Mouse (Mus musculus) embryonic facial prominence, embryonic 11.5 days (tissue): ENCODE results near the gene Aldh16a1. TPM values are rescaled to one million over a fixed set of nuclear protein-coding genes. Genes with fewer than 3 reads are reported as not detected.

Experiments
- ATAC-seq: fragments of 200-750 bp; cut with Nextera tagmentation; replicated peaks from 2 replicates; pipeline ENCODE4 v1.8.0; 2017; ENCODE audit warnings: low read depth; ENCODE audit not compliant: insufficient number of reproducible peaks, low FRiP score, low TSS enrichment
- DNase-seq: peaks from one replicate; pipeline ENCODE4 v3.0.0-alpha.2; 2015; ENCODE audit warnings: low spot score
- H3K27ac ChIP-seq: fragments of 300-500 bp; sonication (generic); replicated peaks from 2 replicates; pipeline ENCODE4 v1.5.1; 2014; ENCODE audit warnings: mild to moderate bottlenecking, low read depth, low read length, control low read depth
- H3K27me3 ChIP-seq: fragments of 300-500 bp; sonication (generic); 2 replicates; pipeline ENCODE4 v1.6.1; 2014; ENCODE audit warnings: mild to moderate bottlenecking, low read length, moderate library complexity, mixed read lengths; ENCODE audit not compliant: control insufficient read depth, insufficient read depth
- H3K36me3 ChIP-seq: fragments of 300-500 bp; sonication (generic); replicated peaks from 2 replicates; pipeline ENCODE4 v1.6.1; 2014; ENCODE audit warnings: low read depth, mild to moderate bottlenecking, low read length, moderate library complexity, mixed read lengths; ENCODE audit not compliant: control insufficient read depth, insufficient read depth
- H3K4me1 ChIP-seq: fragments of 300-500 bp; sonication (generic); 2 replicates; pipeline ENCODE4 v1.6.1; 2014; ENCODE audit warnings: low read length, mixed read lengths; ENCODE audit not compliant: control insufficient read depth, insufficient read depth
- H3K4me2 ChIP-seq: fragments of 300-500 bp; sonication (generic); 2 replicates; pipeline ENCODE4 v1.6.1; 2014; ENCODE audit warnings: low read depth, mild to moderate bottlenecking, control low read depth, low read length, moderate library complexity
- H3K4me3 ChIP-seq: fragments of 300-500 bp; sonication (generic); 2 replicates; pipeline ENCODE4 v1.5.1; 2014; ENCODE audit warnings: low read depth, low read length, control low read depth
- H3K9ac ChIP-seq: fragments of 300-500 bp; sonication (generic); replicated peaks from 2 replicates; pipeline ENCODE4 v1.6.1; 2014; ENCODE audit warnings: mild to moderate bottlenecking, control low read depth, low read length
- H3K9me3 ChIP-seq: fragments of 300-500 bp; sonication (generic); replicated peaks from 2 replicates; pipeline ENCODE4 v1.6.1; 2016; ENCODE audit warnings: mild to moderate bottlenecking, low read length, inconsistent platforms, mixed read lengths; ENCODE audit not compliant: control insufficient read depth
- WGBS: fragments of 180-500 bp; shearing (Covaris S2); extraction: QIAGEN DNeasy Blood & Tissue Kit; methylation state at CpG from one replicate; pipeline ENCODE4 v1.1.7; 2014; 5-methylcytosine and 5-hydroxymethylcytosine counted together
- polyA plus RNA-seq: library from polyadenylated mRNA; unstranded; fragments of >200 nt; fragmentation: Nextera tagmentation; extraction: Ambion mirVana; gene quantifications from 2 replicates; pipeline ENCODE4 v1.2.1, GENCODE M21; 2014

Aldh16a1 gene
- polyA plus RNA-seq, 1 experiment from 2014 or later, result 32.3 TPM

- ATAC-seq, result no peak
- Histone ChIP-seq H3K9ac (no peak overlapping the region), H3K27me3 (peaks cover 43% of the 10 kb centered on the region), H3K9me3 (no peaks in the 10 kb centered on the region), H3K4me2 (no peak overlapping the region), H3K36me3 (no peaks in the 10 kb centered on the region), H3K4me3 (no peak overlapping the region), H3K4me1 (no peaks in the 10 kb centered on the region; the same call in 1 of the 2 replicates), H3K27ac (no peak overlapping the region)
- DNase-seq, result no peak
- 53% methylated on average over 7 of the region's 7 CpGs for WGBS
These were observed 31.5 kb upstream of the Aldh16a1 start for GRCm38 (mm10) chr7:45185921-45186320.

DNA sequence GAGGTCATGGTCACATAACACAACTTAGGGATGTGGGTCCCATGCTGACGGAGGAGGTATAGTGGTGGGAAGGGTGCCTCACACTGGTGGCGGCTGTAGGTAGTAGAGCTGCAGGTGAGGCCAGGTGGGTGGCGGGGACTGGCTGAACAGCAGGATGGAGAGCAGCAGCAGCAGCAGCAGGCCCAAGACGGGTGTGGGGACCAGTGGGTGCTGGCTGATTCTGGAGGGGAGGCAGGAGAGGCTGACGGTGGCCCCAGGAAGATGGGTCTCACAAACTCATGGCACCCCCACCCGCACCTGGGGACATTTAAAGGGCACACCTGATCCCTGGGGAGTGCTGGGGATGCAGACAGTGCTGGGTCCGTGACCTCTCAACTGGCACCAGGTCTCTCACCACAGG is 29.3 kb upstream of the Aldh16a1 start:
- Histone ChIP-seq H3K27ac (no peak overlapping the region), H3K4me2 (no peak overlapping the region), H3K9me3 (no peaks in the 10 kb centered on the region), H3K4me1 (no peaks in the 10 kb centered on the region; the same call in 1 of the 2 replicates), H3K9ac (no peak overlapping the region), H3K4me3 (no peak overlapping the region), H3K27me3 (peaks cover 63% of the 10 kb centered on the region), H3K36me3 (no peaks in the 10 kb centered on the region)
- ATAC-seq (no peak), DNase-seq (no peak)
- 56% methylated on average over 7 of the region's 7 CpGs for WGBS

DNA sequence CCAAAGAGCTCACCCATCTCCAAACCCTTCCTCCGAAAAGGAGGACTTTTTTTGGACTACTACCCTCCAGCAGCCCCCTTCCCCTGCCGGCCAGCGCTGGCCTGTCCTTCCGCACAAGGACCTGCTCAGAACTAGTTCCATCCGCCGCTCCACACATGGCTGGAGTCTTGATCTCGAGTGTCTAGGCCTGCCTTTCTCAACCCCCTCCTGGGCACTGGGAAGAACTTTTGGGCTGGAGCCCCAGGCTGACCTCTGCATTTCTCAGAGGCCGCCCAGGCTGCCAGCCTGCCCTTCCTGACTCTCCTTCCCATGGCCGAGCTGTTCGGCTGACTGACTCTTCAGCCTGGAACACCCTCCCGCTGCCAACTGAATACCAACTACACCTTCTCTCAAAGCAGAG is 28.2 kb upstream of the Aldh16a1 start:
- 0 out of 2 replicates have a peak overlapping the region, but pooled peaks have one; percentile 13 for H3K9ac ChIP-seq
- peaks cover 74% of the 10 kb centered on the region for H3K27me3 ChIP-seq
- H3K36me3 ChIP-seq, result no peaks in the 10 kb centered on the region
- no peaks in the 10 kb centered on the region; the same call in 1 of the 2 replicates for H3K4me1 ChIP-seq
- peak overlapping the region; percentile 40 for H3K4me2 ChIP-seq
- ATAC-seq (peak; percentile 4; the same call in 1 of the 2 replicates), DNase-seq (no peak)
- H3K4me3 ChIP-seq, result peak overlapping the region; percentile 17; the same call in 1 of the 2 replicates
- H3K27ac ChIP-seq, result no peak overlapping the region
- 17% methylated on average over 11 of the region's 11 CpGs for WGBS
- no peaks in the 10 kb centered on the region for H3K9me3 ChIP-seq

- under 1% methylated on average over 31 of the region's 34 CpGs for WGBS
- Histone ChIP-seq H3K4me2 (peak overlapping the region; percentile 40), H3K4me3 (peak overlapping the region; percentile 17; the same call in 1 of the 2 replicates), H3K27me3 (peaks cover 78% of the 10 kb centered on the region), H3K9me3 (no peaks in the 10 kb centered on the region), H3K9ac (0 out of 2 replicates have a peak overlapping the region, but pooled peaks have one; percentile 13), H3K36me3 (no peaks in the 10 kb centered on the region), H3K27ac (no peak overlapping the region), H3K4me1 (no peaks in the 10 kb centered on the region; the same call in 1 of the 2 replicates)
- DNase-seq (peak; percentile 93), ATAC-seq (peak; percentile 70)
These were observed 27.8 kb upstream of the Aldh16a1 start for GRCm38 (mm10) chr7:45182199-45182601.

- H3K4me1 ChIP-seq, result no peaks in the 10 kb centered on the region; the same call in 1 of the 2 replicates
- DNase-seq (no peak), ATAC-seq (no peak)
- no peak overlapping the region for H3K4me3 ChIP-seq
- no peaks in the 10 kb centered on the region for H3K36me3 ChIP-seq
- WGBS, result 7% methylated on average over 32 of the region's 35 CpGs
- no peak overlapping the region for H3K9ac ChIP-seq
- no peaks in the 10 kb centered on the region for H3K9me3 ChIP-seq
- H3K27ac ChIP-seq, result no peak overlapping the region
- H3K4me2 ChIP-seq, result no peak overlapping the region
- peaks cover 84% of the 10 kb centered on the region for H3K27me3 ChIP-seq
These were observed 27.2 kb upstream of the Aldh16a1 start for GRCm38 (mm10) chr7:45181540-45181939.

DNA sequence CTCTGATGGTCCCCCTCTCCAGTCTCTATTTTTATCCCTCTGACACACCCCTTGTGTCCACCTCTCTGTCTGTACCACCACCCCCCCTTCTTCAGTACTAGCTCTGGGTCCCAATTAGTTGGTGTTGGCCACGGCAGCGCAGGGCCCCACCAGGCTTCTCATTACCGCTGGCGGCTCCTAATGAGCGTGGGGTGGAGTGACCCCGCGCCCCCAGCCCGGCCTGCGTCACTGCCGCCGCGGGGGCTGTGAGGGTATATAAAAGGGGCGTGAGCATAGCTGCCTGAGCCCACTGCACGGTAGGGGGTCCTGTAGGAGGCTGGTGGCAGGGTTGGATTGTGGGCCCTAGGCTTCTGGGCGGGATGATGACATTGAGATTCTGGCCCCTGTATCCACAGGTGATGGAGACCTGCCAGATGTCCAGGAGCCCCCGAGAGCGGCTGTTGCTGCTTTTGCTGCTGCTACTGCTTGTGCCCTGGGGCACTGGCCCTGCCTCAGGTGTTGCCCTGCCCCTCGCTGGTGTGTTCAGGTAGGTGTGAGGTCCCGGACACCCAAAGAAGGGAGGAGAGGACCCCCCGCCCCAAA is 26.6 kb upstream of the Aldh16a1 start, which contains the start of gene Pth2:
Pth2 (plus strand) TSS at position 100 of the 582 bp plus-strand sequence.
- H3K4me3 ChIP-seq, result no peak within 1 kb of the TSS
- no peak within 1 kb of the TSS for H3K4me2 ChIP-seq
- H3K27ac ChIP-seq, result no peak within 1 kb of the TSS
- peaks cover 90% of the 10 kb centered on the region for H3K27me3 ChIP-seq
- ATAC-seq, result no peak
- H3K36me3 ChIP-seq, result no peaks in the 10 kb centered on the region
- no peaks in the 10 kb centered on the region for H3K4me1 ChIP-seq
- DNase-seq, result no peak
- no peak within 1 kb of the TSS for H3K9ac ChIP-seq
- WGBS, result 18% methylated on average over 17 of the region's 20 CpGs
- H3K9me3 ChIP-seq, result no peaks in the 10 kb centered on the region

DNA sequence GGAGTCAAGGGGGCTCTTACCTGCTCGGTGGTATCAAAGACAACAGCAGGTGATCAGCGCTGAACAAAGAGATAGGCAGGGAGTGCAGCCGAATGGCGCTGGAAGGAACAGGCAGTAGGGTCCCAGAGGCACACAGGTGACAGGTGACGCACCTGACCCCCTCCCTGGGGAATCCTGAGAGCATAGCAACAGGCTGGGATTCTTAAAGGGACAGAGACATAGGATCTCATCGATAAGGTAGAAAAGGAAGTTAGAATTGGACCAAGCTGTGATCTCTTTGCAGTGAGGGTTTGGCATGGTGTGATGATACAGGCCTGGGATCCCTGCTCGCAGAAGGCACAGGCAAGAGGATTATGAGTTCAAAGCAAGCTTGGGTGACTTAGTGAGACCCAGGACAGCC is 25.1 kb upstream of the Aldh16a1 start, which contains the start of gene Gfy:
Gfy (minus strand) TSS at position 101 of the 400 bp plus-strand sequence.
- no peak within 1 kb of the TSS for H3K9ac ChIP-seq
- no peak for ATAC-seq
- WGBS, result 26% methylated on average over 7 of the region's 7 CpGs

DNA sequence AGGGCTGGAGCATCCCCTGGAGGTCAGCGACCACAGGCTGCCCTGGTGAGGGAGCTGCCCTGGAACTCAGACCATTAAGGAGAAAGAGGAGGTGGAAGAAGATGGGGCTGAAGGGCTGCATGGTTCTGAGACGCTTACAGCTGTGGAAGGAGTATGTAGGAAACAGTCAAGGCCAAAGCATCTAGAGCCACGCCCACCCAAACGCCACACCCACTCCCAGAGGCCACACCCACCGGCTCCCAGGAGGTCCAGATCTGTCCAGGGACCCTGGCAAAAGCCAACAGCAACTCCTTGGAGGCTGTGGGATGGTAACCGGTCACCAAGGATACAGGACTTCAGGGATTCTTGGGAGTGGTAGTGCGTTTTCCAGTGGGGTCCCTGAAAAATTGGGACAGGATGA is 24.2 kb upstream of the Aldh16a1 start:
- no peak for ATAC-seq
- H3K4me1 ChIP-seq, result no peaks in the 10 kb centered on the region; the same call in 1 of the 2 replicates
- 22% methylated on average over 7 of the region's 7 CpGs for WGBS

More for the DNA sequence above, 25.1 kb upstream of the Aldh16a1 start, which contains the start of gene Gfy:
- Histone ChIP-seq H3K4me2 (no peak within 1 kb of the TSS), H3K27me3 (peaks cover 98% of the 10 kb centered on the region), H3K4me3 (no peak within 1 kb of the TSS), H3K27ac (no peak within 1 kb of the TSS), H3K9me3 (no peaks in the 10 kb centered on the region), H3K4me1 (no peaks in the 10 kb centered on the region; the same call in 1 of the 2 replicates), H3K36me3 (no peaks in the 10 kb centered on the region)
- no peak for DNase-seq

More for the DNA sequence above, 24.2 kb upstream of the Aldh16a1 start:
- no peaks in the 10 kb centered on the region for H3K9me3 ChIP-seq
- H3K27ac ChIP-seq, result no peak overlapping the region
- H3K4me3 ChIP-seq, result no peak overlapping the region
- no peaks in the 10 kb centered on the region for H3K36me3 ChIP-seq
- H3K27me3 ChIP-seq, result peaks cover 94% of the 10 kb centered on the region
- no peak overlapping the region for H3K9ac ChIP-seq
- no peak overlapping the region for H3K4me2 ChIP-seq
- no peak for DNase-seq
